25 mouse cellular contexts compared by ENCODE assay signal in genomic region chr13:97418081-97418480, GRCm38 (mm10).
"Had no signal": no experiment of that assay in that cellular context is flagged by ENCODE, and none has a peak within 500 bp of the region (broad histone marks: within the 10 kb centered on the region; RNA-seq: fewer than 3 reads in every experiment).

No protein-coding gene starts in this region.

- DNase-seq: forebrain, postnatal 0 days; gastrocnemius, postnatal 14 days; gastrocnemius, postnatal 36 days; heart, adult 18-20 months; heart, postnatal 14 days; heart, postnatal 36 days; kidney, adult 18-20 months; kidney, adult 8-10 months; kidney, postnatal 10 days; kidney, postnatal 25 days; kidney, postnatal 4 days; liver; liver, embryonic 13.5 days; liver, postnatal 0 days had no signal

- H3K9me3 ChIP-seq: heart, embryonic 13.5 days; heart, embryonic 15.5 days; hindbrain, embryonic 13.5 days; intestine, embryonic 15.5 days; limb, embryonic 10.5 days; limb, embryonic 12.5 days; liver, embryonic 13.5 days; liver, embryonic 15.5 days had no signal

- H3K9ac ChIP-seq: forebrain, postnatal 0 days; heart, embryonic 13.5 days; heart, embryonic 15.5 days; hindbrain, embryonic 13.5 days; intestine, embryonic 15.5 days; limb, embryonic 12.5 days; liver, embryonic 13.5 days; liver, embryonic 15.5 days; liver, postnatal 0 days had no signal

- H3K27me3 ChIP-seq: hindbrain, embryonic 13.5 days; intestine, embryonic 15.5 days; limb, embryonic 12.5 days; liver, embryonic 15.5 days had no signal

- H3K4me1 ChIP-seq: heart, embryonic 15.5 days; intestine, embryonic 15.5 days; liver, embryonic 13.5 days; liver, embryonic 15.5 days had no signal

- H3K4me3 ChIP-seq: heart, embryonic 13.5 days; heart, embryonic 15.5 days; hindbrain, embryonic 13.5 days; intestine, embryonic 15.5 days; limb, embryonic 10.5 days; limb, embryonic 12.5 days; liver, embryonic 13.5 days; liver, embryonic 15.5 days had no signal

- ATAC-seq: forebrain, postnatal 0 days; hindbrain, embryonic 16.5 days; inflammation-experienced regulatory T-cells, adult 6 months; intestine, embryonic 15.5 days; intestine, postnatal 0 days; liver, postnatal 0 days had no signal

- H3K27ac ChIP-seq: heart, embryonic 13.5 days; heart, embryonic 15.5 days; hindbrain, embryonic 13.5 days; intestine, embryonic 15.5 days; limb, embryonic 10.5 days; limb, embryonic 12.5 days; liver, embryonic 13.5 days; liver, embryonic 15.5 days had no signal

- H3K4me2 ChIP-seq: heart, embryonic 13.5 days; heart, embryonic 15.5 days; hindbrain, embryonic 13.5 days; intestine, embryonic 15.5 days; limb, embryonic 12.5 days; liver, embryonic 11.5 days; liver, embryonic 13.5 days; liver, embryonic 15.5 days had no signal

- H3K36me3 ChIP-seq: heart, embryonic 13.5 days; heart, embryonic 15.5 days; hindbrain, embryonic 13.5 days; intestine, embryonic 15.5 days; limb, embryonic 10.5 days; limb, embryonic 12.5 days; liver, embryonic 13.5 days; liver, embryonic 15.5 days had no signal
